Mouse (Mus musculus) forebrain, embryonic 13.5 days (tissue): ENCODE results near the gene Immp2l. TPM values are rescaled to one million over a fixed set of nuclear protein-coding genes. Genes with fewer than 3 reads are reported as not detected.

Experiments
- ATAC-seq: fragments of 200-750 bp; cut with Nextera tagmentation; 2 replicates; pipeline ENCODE4 v1.8.0; 2017
- H3K27ac ChIP-seq: fragments of 300-500 bp; sonication (generic); 2 replicates; pipeline ENCODE4 v1.5.1; 2015; ENCODE audit warnings: inconsistent platforms, mild to moderate bottlenecking, moderate library complexity
- H3K27me3 ChIP-seq: fragments of 300-500 bp; sonication (generic); 2 replicates; pipeline ENCODE4 v1.6.1; 2015; ENCODE audit warnings: mild to moderate bottlenecking, inconsistent platforms
- H3K36me3 ChIP-seq: fragments of 300-500 bp; sonication (generic); 2 replicates; pipeline ENCODE4 v1.6.1; 2015; ENCODE audit warnings: mild to moderate bottlenecking, inconsistent platforms; ENCODE audit not compliant: poor library complexity, severe bottlenecking
- H3K4me1 ChIP-seq: fragments of 300-500 bp; sonication (generic); 2 replicates; pipeline ENCODE4 v1.6.1; 2015; ENCODE audit warnings: inconsistent platforms
- H3K4me2 ChIP-seq: fragments of 300-500 bp; sonication (generic); 2 replicates; pipeline ENCODE4 v1.6.1; 2015; ENCODE audit warnings: inconsistent platforms, mild to moderate bottlenecking, moderate library complexity
- H3K4me3 ChIP-seq: fragments of 300-500 bp; sonication (generic); 2 replicates; pipeline ENCODE4 v1.5.1; 2015; ENCODE audit warnings: mild to moderate bottlenecking, inconsistent platforms
- H3K9ac ChIP-seq: fragments of 300-500 bp; sonication (generic); 2 replicates; pipeline ENCODE4 v1.6.1; 2015; ENCODE audit warnings: mild to moderate bottlenecking, inconsistent platforms
- H3K9me3 ChIP-seq: fragments of 300-500 bp; sonication (generic); replicated peaks from 2 replicates; pipeline ENCODE4 v1.6.1; 2016; ENCODE audit warnings: inconsistent platforms
- WGBS: fragments of 180-500 bp; shearing (Covaris S2); methylation state at CpG from one replicate; pipeline ENCODE4 v1.1.7; 2015; 5-methylcytosine and 5-hydroxymethylcytosine counted together
- polyA plus RNA-seq: library from polyadenylated mRNA; unstranded; fragments of >200 nt; fragmentation: Nextera tagmentation; extraction: Ambion mirVana; gene quantifications from 2 replicates; pipeline ENCODE4 v1.2.1, GENCODE M21; 2015

Gene Immp2l
- polyA plus RNA-seq, 1 experiment from 2014 or later, result 5.3 TPM

DNA sequence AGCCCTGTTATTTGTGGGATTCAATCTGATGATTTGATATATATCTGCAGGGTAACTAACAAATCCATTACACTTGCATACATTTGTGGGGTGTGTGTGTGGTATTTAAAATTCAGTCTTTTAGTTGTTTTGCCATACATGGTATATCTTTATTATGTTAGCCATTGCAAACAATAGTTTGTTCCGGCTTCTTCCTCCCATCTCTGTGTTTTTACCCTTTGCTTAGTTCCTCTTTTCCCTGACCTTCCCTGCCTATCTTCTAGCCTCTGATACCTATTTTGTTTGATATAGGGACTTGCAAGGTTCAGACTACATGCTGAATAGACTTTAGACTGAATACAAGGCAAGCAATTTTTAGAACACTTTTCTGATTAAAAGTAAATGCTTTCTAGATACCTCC is 254.0 kb downstream of the Immp2l start:
- Histone ChIP-seq H3K36me3 (no peaks in the 10 kb centered on the region), H3K4me2 (no peak overlapping the region), H3K9me3 (no peaks in the 10 kb centered on the region), H3K4me3 (no peak overlapping the region), H3K27me3 (no peaks in the 10 kb centered on the region), H3K4me1 (no peaks in the 10 kb centered on the region), H3K9ac (no peak overlapping the region), H3K27ac (no peak overlapping the region)
- WGBS, result 100% methylated on average over 1 of the region's 1 CpGs
- no peak for ATAC-seq

- no peaks in the 10 kb centered on the region for H3K4me1 ChIP-seq
- WGBS, result 95% methylated on average over 3 of the region's 3 CpGs
- no peak overlapping the region for H3K4me3 ChIP-seq
- H3K27me3 ChIP-seq, result no peaks in the 10 kb centered on the region
- H3K4me2 ChIP-seq, result no peak overlapping the region
- H3K9me3 ChIP-seq, result no peaks in the 10 kb centered on the region
- H3K27ac ChIP-seq, result no peak overlapping the region
- H3K9ac ChIP-seq, result no peak overlapping the region
- no peak for ATAC-seq
- H3K36me3 ChIP-seq, result no peaks in the 10 kb centered on the region
Measured at GRCm38 (mm10) chr12:41289047-41289446, 265.2 kb downstream of the Immp2l start.

DNA sequence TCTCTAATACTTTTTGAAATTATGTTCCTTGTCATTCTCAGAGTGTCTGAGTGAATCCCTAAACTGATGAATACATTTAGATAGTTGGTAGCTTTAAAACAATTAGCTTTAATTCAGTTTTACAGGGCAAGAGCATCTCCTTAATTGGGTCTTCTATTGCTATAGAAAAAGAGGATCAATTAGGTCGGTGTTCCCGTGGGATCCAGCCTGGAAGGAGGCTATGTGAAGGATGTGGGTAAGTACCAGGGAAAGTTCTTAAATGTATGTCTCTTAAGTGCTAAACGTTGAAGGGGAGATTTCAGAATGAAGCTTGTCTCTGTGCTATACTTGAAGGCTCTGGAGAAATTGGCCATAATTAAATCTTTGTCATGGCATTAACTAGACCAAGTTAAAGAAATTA is 283.1 kb downstream of the Immp2l start:
- Histone ChIP-seq H3K36me3 (no peaks in the 10 kb centered on the region), H3K4me1 (peaks cover 12% of the 10 kb centered on the region; the same call in 1 of the 2 replicates), H3K27me3 (no peaks in the 10 kb centered on the region), H3K27ac (no peak overlapping the region), H3K4me3 (no peak overlapping the region), H3K9ac (no peak overlapping the region), H3K9me3 (no peaks in the 10 kb centered on the region), H3K4me2 (no peak overlapping the region)
- 16% methylated on average over 3 of the region's 3 CpGs for WGBS
- no peak for ATAC-seq

DNA sequence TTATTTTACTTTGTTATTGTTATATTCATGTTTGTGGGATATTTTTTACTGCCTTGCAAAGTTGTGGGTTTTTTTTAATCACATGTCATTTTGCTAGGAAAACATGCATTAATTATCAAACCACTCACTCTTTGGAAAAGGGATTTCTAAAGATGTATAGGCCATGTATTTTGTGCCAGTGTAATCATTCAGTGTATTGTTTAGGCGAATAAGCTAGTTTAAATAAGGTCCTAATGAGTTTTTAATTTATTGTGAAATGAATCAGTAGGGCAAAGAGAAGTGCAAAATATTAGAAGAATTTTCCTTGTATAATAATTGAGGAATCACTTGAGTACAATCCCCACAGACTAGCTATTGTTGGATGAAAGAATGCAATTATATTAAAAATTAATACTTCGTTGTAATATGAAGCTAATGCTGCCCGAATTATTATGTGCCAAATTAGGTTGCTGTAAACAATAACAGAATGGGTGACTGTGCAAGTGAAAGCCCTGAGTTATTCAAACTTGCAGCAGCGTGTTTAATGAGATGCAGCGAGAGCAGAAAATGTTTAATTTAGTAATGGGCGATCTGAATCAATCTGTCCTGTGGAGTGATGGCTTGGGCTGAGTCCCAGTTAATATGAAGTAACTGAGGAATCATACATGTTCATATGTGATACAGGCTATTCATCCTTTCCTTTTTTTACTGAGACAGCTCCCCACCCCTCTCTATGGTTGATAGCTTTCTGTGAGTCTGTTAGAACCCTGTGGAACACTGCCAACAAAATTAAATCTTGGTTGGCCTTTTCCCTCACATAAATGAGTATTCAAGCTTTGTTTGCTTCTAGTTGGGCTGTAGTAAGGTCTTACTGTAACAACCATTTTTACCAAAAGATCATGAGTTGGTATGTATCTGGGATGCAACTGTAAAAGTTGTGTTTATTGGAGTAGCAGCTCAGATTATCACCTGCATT is 285.1 kb downstream of the Immp2l start:
- H3K27me3 ChIP-seq, result no peaks in the 10 kb centered on the region
- H3K27ac ChIP-seq, result peak overlapping the region; percentile 22; the same call in 1 of the 2 replicates
- H3K4me1 ChIP-seq, result peaks cover 12% of the 10 kb centered on the region; the same call in 1 of the 2 replicates
- peak; percentile 89 for ATAC-seq
- H3K9ac ChIP-seq, result no peak overlapping the region
- H3K4me2 ChIP-seq, result no peak overlapping the region
- no peaks in the 10 kb centered on the region for H3K36me3 ChIP-seq
- 13% methylated on average over 6 of the region's 6 CpGs for WGBS
- H3K9me3 ChIP-seq, result no peaks in the 10 kb centered on the region
- no peak overlapping the region for H3K4me3 ChIP-seq

DNA sequence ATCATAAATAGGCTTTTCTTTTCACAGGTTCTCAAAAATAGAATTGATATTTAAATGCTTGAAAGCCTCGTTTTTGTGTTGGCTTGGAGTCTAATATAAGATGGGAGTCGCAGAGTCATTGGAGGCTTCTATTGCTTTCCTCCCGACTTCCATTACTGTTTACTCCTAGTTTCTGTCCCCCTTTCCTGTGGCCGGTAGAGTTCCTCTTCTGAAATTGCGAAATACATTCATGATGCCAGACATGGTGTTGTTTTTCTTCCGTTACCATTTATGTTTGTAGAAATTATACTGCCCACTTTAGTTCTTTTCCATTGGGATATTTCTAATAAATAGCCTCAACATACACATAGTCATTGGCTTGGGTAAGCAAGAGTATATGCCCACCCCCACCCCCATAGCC is 289.5 kb downstream of the Immp2l start:
- peaks cover 29% of the 10 kb centered on the region for H3K4me1 ChIP-seq
- no peak overlapping the region for H3K27ac ChIP-seq
- no peak overlapping the region for H3K9ac ChIP-seq
- no peaks in the 10 kb centered on the region for H3K27me3 ChIP-seq
- no peak overlapping the region for H3K4me3 ChIP-seq
- H3K4me2 ChIP-seq, result no peak overlapping the region
- 93% methylated on average over 6 of the region's 6 CpGs for WGBS
- ATAC-seq, result no peak
- no peaks in the 10 kb centered on the region for H3K9me3 ChIP-seq
- no peaks in the 10 kb centered on the region for H3K36me3 ChIP-seq

DNA sequence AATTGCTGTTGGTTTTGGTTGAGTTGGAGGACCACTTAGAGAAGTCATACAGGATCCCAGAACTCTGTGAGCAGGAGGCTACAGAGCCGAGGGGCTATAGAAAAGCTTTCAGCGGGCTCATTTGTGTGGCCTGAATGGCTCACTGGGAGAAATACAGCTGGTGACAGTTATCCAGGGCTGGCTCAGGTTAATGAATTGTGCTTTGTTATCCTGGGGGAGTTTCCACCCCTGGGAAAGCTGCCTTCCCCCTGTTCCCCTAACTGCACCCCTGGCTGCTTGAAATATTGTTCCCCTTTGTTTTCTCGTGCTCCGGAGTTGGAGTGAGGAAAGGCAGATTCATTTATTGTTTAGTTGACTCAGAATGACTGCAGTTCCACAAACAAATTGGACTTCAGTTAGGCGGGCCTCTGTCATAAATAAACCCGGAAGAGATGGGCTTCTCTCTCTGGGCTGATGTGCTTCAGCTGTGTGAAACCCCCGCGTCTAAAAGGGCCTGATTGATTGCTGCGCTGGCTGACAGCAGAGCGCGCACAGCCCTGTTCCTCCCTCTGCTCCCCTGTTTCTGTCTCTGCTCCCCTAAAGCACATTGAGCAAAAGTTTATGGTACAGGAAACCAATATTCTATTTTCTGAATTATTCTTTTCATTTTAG is 291.0 kb downstream of the Immp2l start:
- peak overlapping the region; percentile 49 for H3K4me2 ChIP-seq
- no peak overlapping the region for H3K4me3 ChIP-seq
- no peaks in the 10 kb centered on the region for H3K36me3 ChIP-seq
- peak; percentile 63 for ATAC-seq
- WGBS, result 3% methylated on average over 11 of the region's 11 CpGs
- H3K4me1 ChIP-seq, result peaks cover 20% of the 10 kb centered on the region
- H3K27ac ChIP-seq, result 0 out of 2 replicates have a peak overlapping the region, but pooled peaks have one; percentile 45
- H3K9me3 ChIP-seq, result no peaks in the 10 kb centered on the region
- no peaks in the 10 kb centered on the region for H3K27me3 ChIP-seq
- H3K9ac ChIP-seq, result peak overlapping the region; percentile 45

DNA sequence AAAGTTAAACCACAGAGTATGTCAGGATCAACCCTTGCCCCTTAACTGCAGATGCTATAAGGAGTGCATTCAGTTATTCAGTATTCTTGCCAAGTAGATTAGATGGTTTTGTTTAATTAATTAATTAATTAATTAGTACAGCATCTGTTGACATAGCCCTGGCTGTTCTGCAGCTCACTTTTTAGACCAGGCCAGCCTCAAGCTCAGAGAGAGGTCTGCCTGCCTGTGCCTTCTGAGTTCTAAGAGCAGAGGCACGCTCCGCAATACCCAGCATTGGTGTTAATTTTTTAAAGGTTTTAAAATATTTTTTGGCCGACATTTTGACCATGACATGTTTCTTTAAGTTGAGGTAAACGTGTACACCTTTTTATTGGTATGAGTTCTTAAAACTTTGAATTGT is 292.0 kb downstream of the Immp2l start:
- Histone ChIP-seq H3K4me2 (no peak overlapping the region), H3K36me3 (no peaks in the 10 kb centered on the region), H3K27me3 (no peaks in the 10 kb centered on the region), H3K27ac (no peak overlapping the region), H3K4me3 (no peak overlapping the region), H3K9ac (no peak overlapping the region), H3K9me3 (no peaks in the 10 kb centered on the region), H3K4me1 (peaks cover 17% of the 10 kb centered on the region)
- ATAC-seq, result 0 out of 2 replicates have a peak, but pooled peaks have one; percentile 31
- 69% methylated on average over 4 of the region's 4 CpGs for WGBS

DNA sequence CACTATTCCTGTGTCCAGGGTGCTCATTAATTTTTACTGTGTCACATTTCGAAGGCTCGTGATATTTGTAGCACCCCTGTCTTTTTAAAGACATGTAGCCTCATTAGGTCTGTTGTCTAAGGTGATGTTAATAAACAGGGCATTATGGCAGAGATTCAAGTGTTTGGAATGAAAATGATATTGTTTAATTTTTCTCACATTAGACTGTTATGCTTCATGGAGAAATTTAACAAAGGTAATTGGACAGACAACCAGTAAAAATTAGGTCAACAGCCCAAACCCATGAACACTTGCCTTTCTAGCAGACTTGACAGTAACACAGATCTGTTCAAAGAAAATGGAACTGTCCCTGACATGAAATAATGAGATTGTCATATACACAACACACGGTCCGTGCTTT is 292.5 kb downstream of the Immp2l start:
- 61% methylated on average over 4 of the region's 4 CpGs for WGBS
- no peak for ATAC-seq

GRCm38 (mm10) chr12:41317431-41317830 is 293.5 kb downstream of the Immp2l start:
- H3K27ac ChIP-seq, result no peak overlapping the region
- no peak for ATAC-seq
- WGBS, result 90% methylated on average over 2 of the region's 2 CpGs
- peaks cover 17% of the 10 kb centered on the region for H3K4me1 ChIP-seq
- no peak overlapping the region for H3K9ac ChIP-seq
- H3K4me2 ChIP-seq, result no peak overlapping the region
- H3K27me3 ChIP-seq, result no peaks in the 10 kb centered on the region
- no peak overlapping the region for H3K4me3 ChIP-seq
- H3K36me3 ChIP-seq, result no peaks in the 10 kb centered on the region
- no peaks in the 10 kb centered on the region for H3K9me3 ChIP-seq

More for the DNA sequence above, 292.5 kb downstream of the Immp2l start:
- no peaks in the 10 kb centered on the region for H3K27me3 ChIP-seq
- H3K36me3 ChIP-seq, result no peaks in the 10 kb centered on the region
- peaks cover 17% of the 10 kb centered on the region for H3K4me1 ChIP-seq
- H3K27ac ChIP-seq, result no peak overlapping the region
- no peak overlapping the region for H3K9ac ChIP-seq
- no peak overlapping the region for H3K4me3 ChIP-seq
- H3K4me2 ChIP-seq, result no peak overlapping the region
- no peaks in the 10 kb centered on the region for H3K9me3 ChIP-seq

DNA sequence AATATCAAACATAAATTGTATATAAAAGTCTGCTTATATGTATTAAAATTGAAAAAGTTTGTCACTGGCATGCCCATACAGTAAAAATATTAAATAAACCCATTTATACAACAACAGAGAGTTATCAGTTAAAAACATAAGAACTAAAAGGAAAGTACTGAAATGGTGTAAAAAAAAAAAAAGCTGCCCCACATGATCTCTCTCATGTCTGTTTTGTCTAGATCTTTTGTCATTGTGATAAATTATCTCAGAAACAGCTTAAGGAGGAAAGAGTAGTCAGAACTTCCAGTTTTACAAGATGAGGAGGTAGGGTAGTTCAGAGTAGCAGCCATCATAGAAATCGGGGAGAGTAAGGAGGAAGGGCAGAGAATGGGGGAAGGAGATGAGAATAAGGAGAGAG is 298.1 kb downstream of the Immp2l start:
- H3K4me1 ChIP-seq, result no peaks in the 10 kb centered on the region
- no peak overlapping the region for H3K4me3 ChIP-seq
- WGBS, result 75% methylated on average over 1 of the region's 1 CpGs
- no peak overlapping the region for H3K4me2 ChIP-seq
- H3K27me3 ChIP-seq, result no peaks in the 10 kb centered on the region
- H3K9ac ChIP-seq, result no peak overlapping the region
- no peak overlapping the region for H3K27ac ChIP-seq
- H3K9me3 ChIP-seq, result no peaks in the 10 kb centered on the region
- no peak for ATAC-seq
- no peaks in the 10 kb centered on the region for H3K36me3 ChIP-seq

GRCm38 (mm10) chr12:41324418-41324817 is 300.5 kb downstream of the Immp2l start:
- Histone ChIP-seq H3K4me1 (no peaks in the 10 kb centered on the region), H3K36me3 (no peaks in the 10 kb centered on the region), H3K9ac (no peak overlapping the region), H3K4me3 (no peak overlapping the region), H3K27me3 (no peaks in the 10 kb centered on the region), H3K27ac (no peak overlapping the region), H3K4me2 (no peak overlapping the region), H3K9me3 (no peaks in the 10 kb centered on the region)
- ATAC-seq, result no peak
- WGBS, result 85% methylated on average over 2 of the region's 2 CpGs

DNA sequence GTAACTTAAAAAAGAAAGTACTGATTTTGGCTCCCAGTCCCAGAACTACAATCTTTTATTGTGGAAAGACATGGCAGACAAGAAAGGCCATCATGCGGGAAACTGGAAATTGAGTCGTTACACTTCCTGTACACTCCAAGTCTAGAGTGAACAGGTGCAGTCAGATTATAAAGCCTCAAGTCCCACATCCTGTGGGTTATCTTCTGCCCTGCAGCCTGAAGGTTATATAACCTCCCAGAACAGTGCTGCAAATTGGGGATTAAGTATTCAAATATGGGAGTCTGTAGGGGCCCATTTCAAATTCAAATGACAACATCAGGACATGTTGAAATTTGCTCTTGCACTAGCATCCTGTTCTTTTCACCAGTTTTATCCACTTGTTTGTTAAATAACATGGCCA is 301.9 kb downstream of the Immp2l start:
- Histone ChIP-seq H3K9me3 (no peaks in the 10 kb centered on the region), H3K27ac (no peak overlapping the region), H3K4me1 (no peaks in the 10 kb centered on the region), H3K27me3 (no peaks in the 10 kb centered on the region), H3K36me3 (no peaks in the 10 kb centered on the region), H3K4me3 (no peak overlapping the region), H3K9ac (no peak overlapping the region), H3K4me2 (no peak overlapping the region)
- 85% methylated on average over 2 of the region's 2 CpGs for WGBS
- ATAC-seq, result no peak
